Mouse (Mus musculus) hindbrain, embryonic 16.5 days (tissue): ENCODE measurements around the gene Fgfr3. TPM values are rescaled to one million over a fixed set of nuclear protein-coding genes. Genes with fewer than 3 reads are reported as not detected.
A peak's percentile ranks its signal among the peaks of the same experiment; 100 is the strongest.

Source experiments
- ATAC-seq: fragments of 200-750 bp; cut with Nextera tagmentation; 2 replicates; pipeline ENCODE4 v1.8.0; 2017; ENCODE audit warnings: moderate TSS enrichment, moderate library complexity
- H3K27ac ChIP-seq: fragments of 300-500 bp; sonication (generic); 2 replicates; pipeline ENCODE4 v1.5.1; 2014; ENCODE audit warnings: low read depth, mild to moderate bottlenecking, control low read depth, low read length, moderate library complexity
- H3K27me3 ChIP-seq: fragments of 300-500 bp; sonication (generic); replicated peaks from 2 replicates; pipeline ENCODE4 v1.6.1; 2014; ENCODE audit warnings: low read length; ENCODE audit not compliant: control insufficient read depth, insufficient read depth
- H3K36me3 ChIP-seq: fragments of 300-500 bp; sonication (generic); 2 replicates; pipeline ENCODE4 v1.6.1; 2014; ENCODE audit warnings: mild to moderate bottlenecking, low read length, moderate library complexity, mixed read lengths; ENCODE audit not compliant: control insufficient read depth, insufficient read depth
- H3K4me1 ChIP-seq: fragments of 300-500 bp; sonication (generic); 2 replicates; pipeline ENCODE4 v1.6.1; 2014; ENCODE audit warnings: low read depth, low read length; ENCODE audit not compliant: control insufficient read depth, insufficient read depth
- H3K4me2 ChIP-seq: fragments of 300-500 bp; sonication (generic); 2 replicates; pipeline ENCODE4 v1.6.1; 2014; ENCODE audit warnings: mild to moderate bottlenecking, low read length, control low read depth, moderate library complexity
- H3K4me3 ChIP-seq: fragments of 300-500 bp; sonication (generic); 2 replicates; pipeline ENCODE4 v1.5.1; 2014; ENCODE audit warnings: mild to moderate bottlenecking, low read length, control low read depth, moderate library complexity
- H3K9ac ChIP-seq: fragments of 300-500 bp; sonication (generic); 2 replicates; pipeline ENCODE4 v1.6.1; 2014; ENCODE audit warnings: low read depth, mild to moderate bottlenecking, control low read depth, low read length, moderate library complexity
- H3K9me3 ChIP-seq: fragments of 300-500 bp; sonication (generic); 2 replicates; pipeline ENCODE4 v1.6.1; 2014; ENCODE audit warnings: mild to moderate bottlenecking, low read length, moderate library complexity; ENCODE audit not compliant: control insufficient read depth
- WGBS: fragments of 180-500 bp; shearing (Covaris S2); extraction: QIAGEN DNeasy Blood & Tissue Kit; methylation state at CpG from one replicate; pipeline ENCODE4 v1.1.7; 2014; 5-methylcytosine and 5-hydroxymethylcytosine counted together
- polyA plus RNA-seq: library from polyadenylated mRNA; unstranded; fragments of >200 nt; fragmentation: Nextera tagmentation; extraction: Ambion mirVana; gene quantifications from 2 replicates; pipeline ENCODE4 v1.2.1, GENCODE M21; 2015

Fgfr3 gene
- polyA plus RNA-seq, 1 experiment from 2014 or later: 45.9 TPM

DNA sequence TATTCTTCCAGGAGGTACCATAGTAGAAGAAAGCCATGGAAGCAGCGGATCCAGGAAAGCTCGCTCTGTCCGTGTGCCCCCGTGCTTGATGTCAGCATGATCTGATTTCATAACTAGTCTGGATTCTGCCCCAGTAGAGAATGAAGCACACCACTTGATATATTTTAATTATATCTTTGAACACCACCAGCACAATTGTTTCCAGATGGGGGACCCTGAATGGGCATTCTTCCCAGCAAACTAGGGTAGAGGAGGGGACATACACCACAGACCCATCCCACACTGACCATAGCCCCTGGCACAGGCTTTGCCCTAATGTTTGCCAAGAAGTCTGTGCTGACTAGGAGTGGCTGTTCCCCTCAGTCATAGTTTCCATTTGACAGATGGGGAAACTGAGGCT, 36.5 kb upstream of the Fgfr3 start:
- Histone ChIP-seq H3K27ac (no peak overlapping the region), H3K9ac (no peak overlapping the region), H3K4me1 (peaks cover 15% of the 10 kb centered on the region), H3K36me3 (no peaks in the 10 kb centered on the region), H3K4me3 (no peak overlapping the region), H3K4me2 (no peak overlapping the region), H3K9me3 (no peaks in the 10 kb centered on the region), H3K27me3 (no peaks in the 10 kb centered on the region; the same call in 1 of the 2 replicates)
- no peak for ATAC-seq
- WGBS: 76% methylated on average over 4 of the region's 4 CpGs

DNA sequence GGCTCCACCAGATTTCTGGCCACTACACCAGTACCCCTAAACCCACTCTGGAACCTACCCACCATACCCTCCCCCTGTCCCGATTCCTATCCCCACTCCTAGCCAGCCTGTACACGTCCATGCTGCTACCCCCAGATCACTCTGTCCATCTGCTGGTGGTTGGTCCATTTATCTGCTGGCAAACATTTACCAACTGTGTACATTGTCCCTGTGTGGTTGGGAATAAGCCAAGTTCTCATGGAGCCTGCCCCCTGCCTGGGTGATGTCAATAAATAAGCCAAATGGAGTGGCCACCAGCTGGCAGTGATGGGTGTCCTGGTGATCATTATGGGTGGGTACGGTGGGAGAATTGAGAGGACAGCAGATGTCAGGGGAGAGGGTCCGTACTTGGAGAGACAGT, 34.3 kb upstream of the Fgfr3 start:
- 55% methylated on average over 4 of the region's 4 CpGs for WGBS
- Histone ChIP-seq H3K27me3 (no peaks in the 10 kb centered on the region; the same call in 1 of the 2 replicates), H3K4me2 (no peak overlapping the region), H3K9me3 (no peaks in the 10 kb centered on the region), H3K9ac (no peak overlapping the region), H3K36me3 (no peaks in the 10 kb centered on the region), H3K4me3 (no peak overlapping the region), H3K27ac (no peak overlapping the region), H3K4me1 (peaks cover 16% of the 10 kb centered on the region)
- ATAC-seq: no peak

DNA sequence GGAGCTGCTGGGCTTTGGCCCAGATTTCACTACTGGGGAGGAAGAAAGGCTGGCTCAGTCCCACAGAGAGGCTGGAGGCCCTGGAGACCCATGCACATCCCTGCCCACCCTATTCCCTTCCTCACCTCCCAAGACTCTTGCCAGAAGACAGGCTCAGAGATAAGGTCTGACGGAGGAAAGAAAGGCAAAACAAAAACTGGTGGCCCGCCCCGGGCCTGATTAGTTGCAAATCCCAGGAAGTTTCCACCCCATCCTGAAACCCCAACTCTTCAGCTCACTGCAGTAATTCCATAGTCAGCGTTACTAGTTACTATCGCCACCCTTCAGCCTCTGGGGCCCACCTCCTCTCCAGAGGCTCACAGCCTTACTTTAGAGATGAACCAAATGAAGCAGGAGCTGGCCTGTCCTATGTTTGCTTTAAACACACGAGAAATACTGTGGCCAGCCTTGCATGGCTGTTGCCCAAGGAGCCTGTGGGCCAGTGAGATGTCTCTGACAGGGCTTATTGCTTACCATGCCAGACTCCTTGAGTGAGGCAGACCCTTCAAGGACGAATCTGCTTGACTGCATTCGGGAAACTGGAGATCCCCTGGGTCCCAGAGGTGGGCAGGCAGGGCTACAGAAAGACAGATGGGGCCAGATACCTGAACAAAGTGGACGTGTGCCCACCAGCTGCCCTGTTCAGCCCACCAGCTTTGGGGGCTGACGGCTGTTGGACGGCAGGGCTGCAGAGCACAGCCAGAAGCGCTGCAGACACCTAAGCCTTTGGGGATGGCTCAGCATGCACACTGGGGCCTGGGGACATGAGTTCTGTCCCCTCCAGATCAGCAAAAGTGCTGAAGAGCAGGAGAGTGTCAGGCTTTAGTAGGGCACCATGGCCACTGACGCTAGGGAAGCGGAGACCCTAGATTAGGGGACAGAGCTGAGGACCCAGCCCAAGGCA, 32.9 kb upstream of the Fgfr3 start:
- Histone ChIP-seq H3K9me3 (no peaks in the 10 kb centered on the region), H3K9ac (no peak overlapping the region; the same call in 1 of the 2 replicates), H3K27ac (peak overlapping the region; percentile 76), H3K4me3 (no peak overlapping the region), H3K36me3 (no peaks in the 10 kb centered on the region), H3K4me1 (peaks cover 20% of the 10 kb centered on the region), H3K4me2 (no peak overlapping the region), H3K27me3 (peaks cover 2% of the 10 kb centered on the region)
- ATAC-seq: no peak
- WGBS: 38% methylated on average over 14 of the region's 14 CpGs

- 12% methylated on average over 20 of the region's 20 CpGs for WGBS
- Histone ChIP-seq H3K36me3 (no peaks in the 10 kb centered on the region), H3K4me1 (peaks cover 20% of the 10 kb centered on the region), H3K27me3 (peaks cover 2% of the 10 kb centered on the region), H3K4me2 (no peak overlapping the region; the same call in 1 of the 2 replicates), H3K27ac (peak overlapping the region; percentile 76), H3K9me3 (no peaks in the 10 kb centered on the region), H3K4me3 (no peak overlapping the region), H3K9ac (peak overlapping the region; percentile 15)
- peak; percentile 92 for ATAC-seq
These were observed 32.1 kb upstream of the Fgfr3 start for GRCm38 (mm10) chr5:33689221-33689844.

DNA sequence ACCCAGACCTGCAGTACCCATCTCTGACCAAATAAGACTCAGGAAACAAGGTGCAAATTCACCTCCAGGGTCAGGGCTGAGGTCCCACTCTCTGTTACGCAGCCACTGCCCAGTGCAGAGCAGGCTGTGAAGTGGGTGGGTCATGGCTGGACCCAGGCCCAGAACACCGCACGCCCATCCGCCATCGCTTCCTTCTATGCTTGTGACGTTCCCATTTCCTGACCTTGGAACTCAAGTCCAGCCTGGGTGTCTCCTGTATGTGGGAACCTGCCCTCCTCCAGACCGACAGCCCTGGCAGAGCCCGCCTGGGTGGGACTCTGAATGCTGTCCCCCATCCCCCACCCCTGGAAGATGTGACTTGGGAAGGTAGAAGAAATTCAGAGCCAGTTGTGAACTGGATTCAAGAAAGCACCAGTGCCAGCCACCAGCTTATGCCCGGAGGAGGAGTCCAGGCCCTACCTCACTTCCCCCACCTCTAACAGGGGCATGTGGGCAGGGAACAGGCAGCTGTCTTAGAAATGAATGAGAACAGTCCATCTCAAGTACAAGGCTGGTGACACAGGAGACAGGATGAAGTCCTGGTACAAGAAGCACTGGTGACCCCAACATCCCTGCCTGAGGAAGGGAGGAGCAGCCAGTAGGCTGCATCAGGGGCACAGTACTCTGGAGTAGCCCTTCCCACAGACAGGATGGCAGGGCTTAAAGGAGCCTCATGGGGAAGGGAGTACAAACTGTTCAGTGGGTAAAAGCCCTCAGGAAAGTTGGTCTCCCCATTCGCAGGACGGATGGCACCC, 31.4 kb upstream of the Fgfr3 start:
- H3K4me2 ChIP-seq: no peak overlapping the region; the same call in 1 of the 2 replicates
- 54% methylated on average over 11 of the region's 11 CpGs for WGBS
- H3K9me3 ChIP-seq: no peaks in the 10 kb centered on the region
- no peak overlapping the region for H3K9ac ChIP-seq
- no peaks in the 10 kb centered on the region for H3K36me3 ChIP-seq
- H3K4me3 ChIP-seq: no peak overlapping the region
- H3K4me1 ChIP-seq: peaks cover 25% of the 10 kb centered on the region
- peaks cover 2% of the 10 kb centered on the region for H3K27me3 ChIP-seq
- peak overlapping the region; percentile 69 for H3K27ac ChIP-seq
- ATAC-seq: peak; percentile 65

DNA sequence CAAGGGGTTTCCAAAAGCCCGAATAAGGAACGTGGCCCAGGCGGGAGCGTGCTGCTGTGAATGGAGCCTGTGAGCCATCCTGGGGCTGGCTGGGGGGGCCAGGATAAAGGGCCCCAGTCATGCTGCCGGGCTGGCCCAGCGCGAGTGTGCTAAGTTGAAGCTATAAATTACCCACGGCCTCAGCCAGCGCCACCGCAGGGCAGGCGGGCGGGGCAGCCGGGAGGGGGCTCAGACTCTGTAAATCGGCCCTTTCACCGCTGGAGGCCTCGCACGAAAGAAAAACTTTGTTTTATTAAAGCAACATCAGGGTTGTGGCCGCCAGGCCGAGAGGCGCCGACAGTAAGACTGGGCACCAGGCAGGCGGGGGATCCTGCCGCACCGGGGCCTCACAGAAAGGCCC, 29.1 kb upstream of the Fgfr3 start:
- Histone ChIP-seq H3K9ac (peak overlapping the region; percentile 28; the same call in 1 of the 2 replicates), H3K27ac (peak overlapping the region; percentile 63), H3K4me2 (no peak overlapping the region), H3K27me3 (peaks cover 14% of the 10 kb centered on the region), H3K4me3 (no peak overlapping the region), H3K36me3 (no peaks in the 10 kb centered on the region), H3K4me1 (peaks cover 34% of the 10 kb centered on the region), H3K9me3 (no peaks in the 10 kb centered on the region)
- ATAC-seq: peak; percentile 8; the same call in 1 of the 2 replicates
- 4% methylated on average over 24 of the region's 24 CpGs for WGBS

DNA sequence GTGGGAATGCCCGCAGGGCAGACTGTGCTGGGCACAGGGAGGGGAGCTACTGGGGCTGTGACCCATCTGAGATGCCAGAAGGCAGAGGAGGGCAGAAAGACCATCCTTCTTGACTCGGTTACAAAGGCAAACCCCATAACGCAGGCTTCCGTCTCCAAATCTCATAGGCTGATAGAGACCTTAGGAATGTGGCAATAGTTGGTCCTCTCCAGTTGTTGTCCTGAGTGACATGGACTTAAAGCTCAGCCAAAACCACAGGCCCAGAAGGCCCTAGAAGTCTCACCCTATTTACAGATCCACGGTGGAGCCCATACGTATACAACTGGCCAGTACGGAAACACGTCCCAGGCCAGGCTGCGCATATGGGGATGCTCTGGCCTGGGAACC, 27.0 kb upstream of the Fgfr3 start:
- H3K4me1 ChIP-seq: peaks cover 23% of the 10 kb centered on the region
- H3K27ac ChIP-seq: no peak overlapping the region
- H3K9ac ChIP-seq: no peak overlapping the region
- H3K4me3 ChIP-seq: no peak overlapping the region
- WGBS: 43% methylated on average over 9 of the region's 9 CpGs
- no peaks in the 10 kb centered on the region for H3K36me3 ChIP-seq
- no peak overlapping the region for H3K4me2 ChIP-seq
- H3K27me3 ChIP-seq: peaks cover 19% of the 10 kb centered on the region
- H3K9me3 ChIP-seq: no peaks in the 10 kb centered on the region
- no peak for ATAC-seq

GRCm38 (mm10) chr5:33694848-33695717, 26.4 kb upstream of the Fgfr3 start:
- peak overlapping the region; percentile 63 for H3K27ac ChIP-seq
- peak; percentile 69 for ATAC-seq

More at GRCm38 (mm10) chr5:33694848-33695717, 26.4 kb upstream of the Fgfr3 start:
- Histone ChIP-seq H3K36me3 (no peaks in the 10 kb centered on the region), H3K4me3 (peak overlapping the region; percentile 46), H3K9me3 (no peaks in the 10 kb centered on the region), H3K9ac (peak overlapping the region; percentile 68), H3K4me1 (peaks cover 18% of the 10 kb centered on the region), H3K4me2 (peak overlapping the region; percentile 87), H3K27me3 (peaks cover 19% of the 10 kb centered on the region)
- WGBS: under 1% methylated on average over 53 of the region's 71 CpGs
